Mouse (Mus musculus) right cerebral cortex, postnatal 25 days (tissue): ENCODE data around the gene Dlat.
"Not testable (repeated sequence)": the region's sequence is repeated elsewhere in the genome, so short reads cannot be mapped to it uniquely, and the experiment has no call there.

ENCODE experiments used
- DNase-seq: peaks from one replicate; pipeline ENCODE4 v3.0.0; 2022

Dlat gene

DNA sequence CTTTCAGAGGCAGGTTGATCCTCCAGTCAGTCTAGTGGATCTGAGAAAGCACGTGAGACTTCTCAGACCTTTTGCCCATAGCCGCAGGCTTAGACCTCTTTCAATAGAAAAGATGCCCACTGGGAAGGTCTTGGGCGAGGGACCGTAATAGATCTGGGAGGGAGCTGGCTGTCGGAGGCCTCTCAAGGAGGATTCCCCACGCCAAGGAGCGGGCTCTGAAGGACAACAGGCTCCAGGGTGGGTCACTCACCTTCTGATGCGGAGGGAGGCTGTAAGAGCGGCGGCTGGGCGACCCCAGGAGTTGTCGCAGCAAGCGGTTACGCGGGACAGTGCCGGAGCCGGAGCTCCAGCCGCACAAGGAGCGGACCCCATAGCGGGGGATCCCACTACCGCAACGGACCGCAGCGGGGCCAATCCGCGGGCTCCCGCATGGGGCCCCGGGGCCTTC, 615 bp downstream of the Dlat start:
- DNase-seq = no peak

DNA sequence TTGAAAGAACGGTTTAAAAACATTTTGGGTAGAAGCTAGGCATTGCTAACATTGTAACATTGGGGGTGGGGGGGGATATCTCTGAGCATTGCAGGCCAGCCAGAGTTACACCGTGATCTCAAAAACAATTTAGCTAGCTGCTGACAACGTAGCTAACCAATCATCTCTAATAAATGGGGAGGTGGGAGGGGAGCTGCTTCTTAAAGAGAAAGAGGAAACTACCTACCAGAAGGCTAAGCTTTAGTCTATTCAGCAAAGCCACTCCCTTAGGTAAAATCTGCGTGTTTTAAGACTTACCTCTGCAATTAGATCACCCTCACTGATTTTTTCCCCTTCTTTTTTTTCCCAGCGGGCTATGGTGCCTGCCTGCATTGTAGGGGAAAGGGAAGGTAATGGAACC, 1.2 kb downstream of the Dlat start:
- DNase-seq = no peak

DNA sequence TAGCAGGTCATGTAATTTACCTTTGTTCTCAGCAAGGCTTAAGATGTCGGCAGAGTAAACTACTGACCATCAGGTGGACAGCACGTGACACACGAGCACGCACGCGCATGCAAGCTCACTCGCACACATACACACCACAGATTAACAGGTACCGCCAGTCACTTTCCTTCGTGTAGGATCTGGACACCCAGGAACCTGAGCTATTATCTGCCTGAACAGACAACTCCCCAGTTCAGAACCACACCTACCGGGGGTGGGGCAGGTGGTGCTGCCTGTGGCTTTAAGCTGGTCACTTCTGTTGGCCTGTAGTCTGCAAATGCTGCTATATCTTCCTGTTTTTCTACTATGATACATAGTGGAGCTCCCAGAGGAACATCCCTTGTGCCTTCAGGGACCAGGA, 9.1 kb downstream of the Dlat start:
- DNase-seq = no peak

DNA sequence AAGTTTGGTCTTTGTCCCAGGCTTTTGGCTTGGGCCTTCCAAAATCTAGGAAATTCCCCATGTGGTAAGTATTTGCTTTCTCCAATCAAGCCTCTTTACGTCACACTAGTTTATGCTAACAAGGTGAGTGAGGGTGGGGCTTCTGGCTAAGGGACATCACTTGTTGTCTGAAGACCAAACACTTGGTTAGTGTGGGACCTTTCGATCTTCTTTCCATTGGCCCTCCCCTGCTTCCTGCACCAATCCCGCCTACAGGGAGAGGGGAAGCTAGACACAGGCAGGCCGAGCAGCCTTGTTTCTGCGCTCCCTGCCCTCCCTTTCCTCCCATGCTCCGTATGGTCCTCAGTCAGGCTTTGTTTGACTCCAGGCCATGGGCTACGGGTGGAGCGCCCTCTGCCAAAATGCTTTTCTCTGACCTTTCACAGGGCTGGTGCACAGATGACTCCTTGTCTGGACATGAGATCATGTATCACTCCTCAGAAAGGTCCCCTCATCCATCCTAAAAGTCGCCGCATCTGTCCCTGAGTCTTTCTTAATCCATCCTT, 12.7 kb downstream of the Dlat start:
- no peak for DNase-seq

DNA sequence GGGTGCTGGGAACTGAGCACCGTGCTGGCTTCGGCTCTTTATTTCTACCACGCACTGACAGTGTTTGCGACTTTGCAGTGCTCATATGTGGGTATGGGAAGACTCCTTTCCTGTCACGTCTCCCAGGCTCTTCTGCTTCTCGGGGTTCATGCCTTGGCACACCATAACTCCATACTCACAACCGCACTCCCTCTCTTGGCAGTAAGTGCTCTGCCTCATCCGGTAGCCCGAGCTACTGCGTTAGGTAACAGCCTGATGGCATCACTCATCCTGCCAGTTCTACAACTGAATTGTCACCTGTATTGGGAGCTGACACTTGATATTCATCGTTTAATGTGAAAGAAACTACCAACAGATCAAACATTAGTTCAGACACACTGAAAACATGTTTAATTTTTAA, 25.3 kb downstream of the Dlat start:
- no peak for DNase-seq

DNA sequence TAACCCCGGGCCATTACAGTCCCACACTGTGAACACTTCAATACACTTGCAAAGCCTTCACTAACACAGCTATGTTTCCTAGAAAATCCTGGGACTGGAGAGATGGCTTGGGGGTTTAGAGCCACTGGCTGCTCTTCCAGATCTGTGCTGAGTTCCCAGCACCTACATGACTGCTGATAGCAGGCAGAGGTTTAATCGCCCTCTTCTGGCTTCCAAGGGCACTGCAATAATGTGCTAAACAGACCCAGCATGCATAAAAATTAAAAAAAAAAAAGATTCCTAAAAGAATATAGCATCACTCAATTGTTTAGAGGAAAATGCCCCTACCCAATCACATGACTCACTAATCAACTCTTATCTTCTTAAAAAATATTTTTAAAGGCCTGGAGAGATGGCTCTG, 26.5 kb downstream of the Dlat start:
- no peak for DNase-seq

DNA sequence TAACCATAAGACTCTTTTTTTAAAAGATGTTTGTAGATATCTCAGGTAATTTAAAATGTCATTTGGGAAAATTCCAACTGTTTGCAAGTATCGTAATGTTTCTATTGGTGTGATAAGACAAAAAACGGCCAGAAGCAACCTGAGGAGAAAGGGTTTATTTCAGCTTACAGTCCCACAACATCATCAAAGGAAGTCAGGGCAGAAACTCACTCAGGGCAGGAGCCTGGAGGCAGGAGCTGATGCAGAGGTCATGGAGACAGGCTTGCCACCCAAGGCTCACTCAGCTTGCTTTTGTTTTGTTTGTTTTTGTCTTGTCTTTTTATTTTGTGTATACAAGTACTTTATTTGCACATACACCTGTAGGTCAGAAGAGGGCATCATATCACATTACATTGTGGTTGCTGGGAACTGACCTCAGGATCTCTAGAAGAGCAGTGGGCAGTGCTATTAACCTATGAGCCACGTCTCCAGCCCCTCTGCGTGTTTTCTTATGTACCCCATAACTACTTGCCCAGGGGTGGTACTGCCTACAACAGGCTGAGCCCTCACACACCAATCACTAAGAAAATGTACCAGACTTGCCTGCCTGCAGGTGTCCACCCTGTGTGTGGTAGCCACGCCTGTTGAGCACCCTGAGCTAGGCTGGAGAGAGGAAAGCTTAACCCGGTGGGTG, 27.4 kb downstream of the Dlat start:
- DNase-seq = no peak

DNA sequence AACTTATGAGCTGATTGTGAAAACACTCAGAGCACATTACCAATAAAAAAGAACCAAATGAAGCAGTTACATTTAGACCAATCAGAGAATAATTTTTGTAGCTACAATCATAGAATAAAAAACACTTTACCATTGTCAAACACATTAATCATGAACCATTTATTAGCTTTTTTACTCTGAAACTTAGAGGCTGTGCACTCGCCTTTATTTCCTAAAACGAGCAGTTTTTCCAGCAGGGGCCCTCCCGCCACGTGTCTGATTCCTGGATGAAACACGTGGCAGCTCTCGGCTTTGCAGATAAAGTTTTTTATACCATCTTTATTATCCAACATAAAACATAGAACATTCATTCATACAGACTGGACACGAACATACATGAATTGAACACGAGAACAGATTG, 28.7 kb downstream of the Dlat start:
- DNase-seq = not testable (repeated sequence)

DNA sequence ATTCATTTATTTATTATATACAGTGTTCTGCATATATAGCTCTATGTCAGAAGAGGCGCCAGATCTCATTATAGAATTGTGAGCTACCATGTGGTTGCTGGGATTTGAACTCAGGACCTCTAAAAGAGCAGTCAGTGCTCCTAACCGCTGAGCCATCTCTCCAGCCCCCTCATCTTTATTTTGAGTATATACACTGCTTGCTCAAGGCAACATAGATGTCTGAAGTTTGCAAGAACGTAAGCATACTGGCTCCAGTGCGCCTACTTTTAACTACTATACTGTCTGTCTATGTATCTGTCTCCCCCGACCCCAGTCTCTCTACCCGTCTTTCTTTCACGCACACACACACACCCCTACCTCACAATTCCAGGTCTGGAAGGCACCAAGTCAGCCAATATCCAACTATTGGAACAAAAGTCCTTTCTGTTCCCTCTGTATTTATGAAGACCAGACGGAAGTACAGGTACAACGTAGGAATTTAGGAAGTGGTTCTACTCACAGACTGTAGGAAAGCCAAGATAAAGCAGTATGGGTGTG, 41.7 kb downstream of the Dlat start:
- no peak for DNase-seq

DNA sequence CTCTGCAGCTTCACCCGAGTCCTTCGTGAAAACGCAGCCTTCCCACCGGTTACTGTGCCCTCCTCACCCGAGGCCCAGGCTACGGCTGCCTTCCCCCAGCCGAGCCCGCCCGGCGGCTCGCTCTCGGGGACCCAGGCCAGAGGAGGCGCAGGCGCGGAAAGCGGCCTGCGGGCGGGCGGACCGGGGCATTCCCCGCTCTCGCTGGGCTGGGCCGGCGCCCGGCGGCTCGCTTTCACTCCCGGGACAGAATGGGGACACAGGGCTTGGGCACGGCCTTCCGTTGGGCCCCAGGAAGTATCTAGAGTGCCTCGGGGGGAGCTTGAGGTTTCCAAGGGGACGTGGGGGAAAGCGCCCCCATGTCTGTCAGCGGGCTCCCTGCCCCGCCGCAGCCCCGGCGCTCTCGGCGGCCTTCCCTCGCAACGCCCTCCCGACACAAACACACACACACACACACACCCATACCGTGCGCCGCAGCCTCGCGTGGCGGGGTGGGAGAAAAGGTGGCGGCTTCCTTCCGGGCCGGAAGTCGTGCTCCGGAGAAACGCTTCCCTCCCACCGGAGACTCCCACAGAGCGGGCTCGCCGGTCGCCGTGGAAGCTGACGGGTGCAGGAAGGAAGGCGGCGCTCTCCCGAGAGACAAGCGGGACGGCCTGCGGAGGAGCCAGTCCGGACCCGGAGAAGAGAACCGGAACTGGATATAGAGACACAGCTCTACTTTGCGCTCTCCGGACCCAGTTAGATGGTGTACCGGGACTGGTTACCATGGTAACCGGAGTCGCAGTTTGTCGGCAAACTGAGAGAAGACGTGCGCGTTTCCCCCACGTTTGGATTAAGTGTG, 42.6 kb downstream of the Dlat start, which contains the start of the genes Pih1d2 and Nkapd1:
TSS of gene Pih1d2 (plus strand) at position 556 of the 838 bp plus-strand sequence.
TSS of gene Nkapd1 (minus strand) at position 699 of the 838 bp plus-strand sequence.
- peak; percentile 84 for DNase-seq

DNA sequence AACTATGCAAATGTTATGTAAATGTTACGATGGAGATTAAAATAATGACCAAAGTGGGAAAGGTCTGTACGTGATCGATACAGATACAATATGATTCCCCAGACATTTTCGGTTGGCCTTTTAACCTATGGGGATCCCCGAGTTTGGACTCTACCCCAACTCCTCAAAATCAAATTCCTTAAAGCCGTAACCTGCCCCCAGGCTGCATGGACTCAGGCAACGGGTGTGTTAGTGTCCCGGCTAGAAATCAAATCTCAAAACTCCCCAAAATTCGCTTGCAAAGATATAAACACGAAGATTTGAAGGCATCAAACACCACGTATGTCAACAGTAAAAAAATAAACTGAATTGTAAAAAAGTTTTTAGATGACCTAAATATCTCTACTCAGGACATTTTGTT, 43.4 kb downstream of the Dlat start:
- no peak for DNase-seq

DNA sequence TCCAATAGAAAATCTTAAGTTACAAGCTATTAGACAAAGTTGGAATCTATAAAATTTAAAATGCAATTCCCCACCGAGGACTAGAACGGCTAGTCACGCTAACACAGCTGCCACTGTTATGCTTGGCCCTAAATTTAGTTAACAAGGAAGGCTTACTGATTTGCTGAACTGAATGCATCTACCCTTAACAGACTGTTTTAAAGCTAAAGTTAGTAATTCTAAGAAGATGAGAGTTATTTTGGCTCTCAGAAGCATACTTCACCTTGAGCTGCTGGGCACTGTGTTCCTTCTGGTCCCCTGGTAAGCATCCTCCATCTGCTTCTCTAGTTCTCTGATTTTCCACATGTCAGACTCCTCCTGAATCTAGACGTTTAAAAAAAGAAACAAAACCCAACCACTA, 47.5 kb downstream of the Dlat start:
- DNase-seq = no peak

DNA sequence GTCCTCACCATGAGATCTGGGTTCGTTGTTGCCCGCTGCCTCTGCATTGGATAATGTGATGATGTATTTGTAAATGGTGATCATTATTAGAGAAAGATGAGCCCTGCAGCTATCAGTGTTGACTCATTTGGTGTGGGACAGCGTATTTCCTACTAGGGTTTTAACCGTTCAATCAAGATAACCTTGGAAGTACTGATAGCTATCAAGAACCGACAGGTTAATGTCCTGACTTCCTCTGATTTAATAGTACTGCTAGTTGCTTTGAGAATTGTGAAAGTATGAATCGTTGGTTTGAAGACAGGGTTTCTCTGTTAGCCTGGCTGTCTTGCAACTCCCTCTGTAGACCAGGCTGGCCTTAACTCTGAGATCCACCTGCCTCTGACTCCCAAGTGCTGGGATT, 55.2 kb downstream of the Dlat start:
- DNase-seq = no peak

DNA sequence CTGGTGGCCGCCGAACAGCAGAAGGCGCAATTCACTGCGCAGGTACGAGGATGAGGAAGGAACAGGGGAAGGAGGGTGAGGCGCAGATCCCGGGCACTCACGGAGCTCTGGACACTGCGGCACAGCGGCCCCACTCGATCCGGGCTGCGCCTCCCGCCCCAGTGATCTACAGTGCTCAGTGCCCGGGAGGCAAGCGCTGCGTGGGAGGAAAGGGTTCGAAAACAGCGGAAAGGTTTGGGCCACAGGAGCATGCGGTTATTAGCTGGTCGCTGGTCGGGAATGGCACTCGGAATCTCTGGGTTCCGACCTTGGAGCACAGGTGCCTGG, 55.6 kb downstream of the Dlat start:
- no peak for DNase-seq

DNA sequence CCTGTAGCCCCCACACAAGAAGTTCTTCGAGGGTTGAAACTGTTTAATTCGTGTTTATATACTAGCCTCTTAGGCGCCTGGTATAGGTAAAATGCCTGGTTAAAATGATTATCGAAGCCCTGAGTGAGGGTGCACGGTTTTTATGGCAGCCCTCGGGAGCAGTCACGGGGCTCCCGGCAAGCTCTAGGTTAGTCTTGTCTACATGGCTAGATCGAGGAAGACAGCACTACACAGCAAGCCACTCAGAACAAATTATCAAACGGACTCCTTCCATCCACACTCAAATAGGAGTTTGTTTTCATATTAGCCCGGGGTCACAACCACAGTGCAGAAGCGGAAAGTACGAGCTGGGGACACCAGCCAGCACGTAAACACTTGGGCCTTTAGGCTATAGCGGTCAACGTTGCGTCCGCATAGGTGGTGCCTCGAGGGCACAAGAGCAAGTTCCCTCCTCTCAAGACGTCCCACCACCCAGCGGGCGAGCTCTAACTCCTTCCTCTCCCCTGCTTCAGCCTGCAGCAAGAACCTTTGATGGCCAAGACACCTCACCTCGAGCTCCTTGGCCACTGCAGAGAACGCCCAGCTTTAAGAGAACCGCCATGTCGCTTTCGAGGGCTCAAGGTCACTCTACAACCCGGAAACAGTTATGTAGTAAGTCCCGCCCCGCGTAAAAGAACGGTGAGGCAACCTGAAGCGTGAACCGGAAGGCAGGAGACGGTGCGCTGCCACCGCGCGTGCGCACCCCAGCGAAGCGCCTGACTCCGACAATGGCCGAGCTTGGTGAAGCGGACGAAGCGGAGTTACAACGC, 56.2 kb downstream of the Dlat start, which contains the start of the genes Sdhd and Timm8b:
TSS of gene Sdhd (minus strand) at position 624 of the 809 bp plus-strand sequence.
TSS of gene Timm8b (plus strand) at position 722 of the 809 bp plus-strand sequence.
- DNase-seq = peak; percentile 95

DNA sequence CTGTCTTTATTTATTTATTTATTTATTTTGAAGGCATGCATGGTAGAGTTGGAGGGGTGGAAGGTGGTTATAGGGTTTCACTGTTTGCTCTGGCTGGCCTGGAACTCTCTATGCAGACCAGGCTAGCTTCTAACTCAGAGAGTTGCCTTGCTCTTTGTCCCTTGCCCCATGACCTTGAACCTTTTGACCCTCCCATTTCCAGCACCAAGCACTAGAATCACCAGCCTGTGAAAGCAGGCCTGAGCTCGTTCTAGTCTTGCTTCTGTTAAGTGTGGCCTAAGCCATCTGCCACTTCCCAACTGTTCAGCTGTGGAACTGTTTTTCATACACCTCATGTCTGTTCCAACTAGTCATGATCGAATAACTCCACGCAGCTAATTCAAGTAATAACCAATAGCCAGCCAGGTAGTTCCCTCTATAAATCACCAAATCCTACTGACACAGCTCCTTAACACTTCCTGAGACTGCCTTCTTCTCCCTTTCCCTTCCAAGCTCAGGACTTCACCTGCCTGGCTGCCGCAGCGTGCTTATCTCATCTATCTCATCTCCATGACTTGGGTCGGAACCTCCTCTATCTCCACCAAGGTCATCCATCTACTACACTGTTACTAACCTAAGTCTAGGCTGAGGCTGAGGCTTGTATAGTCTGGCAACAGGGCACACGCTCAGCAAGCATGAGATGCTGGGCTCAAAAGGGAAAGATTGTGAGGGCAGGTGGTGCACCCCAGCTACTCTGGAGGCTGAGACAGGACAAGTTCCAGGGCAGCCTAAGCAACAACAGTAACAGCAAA, 57.3 kb downstream of the Dlat start:
- no peak for DNase-seq

DNA sequence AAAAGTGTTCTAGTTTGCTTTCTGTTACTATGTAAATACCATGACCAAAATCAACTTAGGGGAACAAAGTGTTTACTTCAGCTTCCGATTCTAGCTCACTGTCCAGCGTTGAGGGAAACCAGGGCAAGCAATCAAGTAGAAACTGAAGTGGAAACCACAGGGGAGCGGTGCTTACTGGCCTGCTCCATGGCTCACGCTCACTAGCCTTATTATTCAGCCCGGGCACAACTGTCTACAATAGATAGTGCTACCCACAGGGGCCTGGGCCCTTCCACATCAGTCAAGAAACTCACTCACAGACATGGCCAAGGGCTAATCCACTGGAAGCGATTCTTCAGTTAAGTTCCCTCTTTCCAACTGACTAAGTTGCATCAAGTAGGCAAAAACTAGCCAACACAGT, 58.0 kb downstream of the Dlat start:
- DNase-seq = no peak

DNA sequence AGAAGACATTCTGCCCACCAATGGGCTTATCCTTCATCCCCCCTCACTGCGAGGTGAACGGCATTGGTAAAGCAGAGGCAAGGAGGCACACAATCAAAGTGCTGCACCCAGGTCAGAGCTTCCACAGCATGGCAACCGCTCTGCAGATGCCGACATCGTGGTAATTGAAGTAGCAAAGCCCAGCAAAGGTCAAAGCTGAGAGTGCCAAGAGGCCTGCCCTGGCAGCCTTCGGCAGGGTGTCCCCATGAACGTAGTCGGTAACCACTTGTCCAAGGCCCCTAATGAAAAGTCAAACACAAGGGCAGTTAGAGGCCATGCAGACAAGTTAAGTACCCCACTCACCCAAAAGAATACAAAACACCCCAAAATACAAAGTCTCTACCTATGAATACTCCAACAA, 62.6 kb downstream of the Dlat start:
- DNase-seq = no peak

DNA sequence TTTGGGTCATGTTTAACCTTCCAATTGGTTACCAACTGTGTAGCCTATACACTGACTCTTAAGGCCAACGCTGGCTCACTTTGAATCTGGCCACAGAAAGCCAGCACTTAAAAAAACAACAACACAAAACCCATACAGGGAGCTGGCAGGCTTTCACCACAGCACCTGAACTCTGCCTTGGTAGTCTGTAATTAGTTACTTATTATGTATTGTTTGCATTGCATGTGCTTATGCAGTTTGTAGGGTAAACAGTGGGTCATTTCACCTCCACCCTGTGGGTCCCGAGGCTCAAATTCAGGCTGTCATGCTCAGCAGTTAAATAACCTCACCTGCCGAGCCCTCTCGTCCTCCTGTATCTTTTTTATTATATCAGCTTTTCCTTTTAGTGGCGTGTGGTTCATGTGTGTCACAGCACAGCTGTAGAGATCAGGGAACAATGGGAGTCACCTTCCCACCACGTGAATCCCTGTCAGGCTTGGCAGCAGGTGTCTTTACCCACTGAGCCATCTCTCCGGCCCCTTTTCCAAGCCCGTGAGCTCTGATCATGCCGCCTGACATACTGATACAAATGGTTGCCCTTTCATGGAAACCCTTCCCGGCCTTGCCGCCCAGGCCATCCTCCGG, 64.7 kb downstream of the Dlat start:
- DNase-seq = no peak

DNA sequence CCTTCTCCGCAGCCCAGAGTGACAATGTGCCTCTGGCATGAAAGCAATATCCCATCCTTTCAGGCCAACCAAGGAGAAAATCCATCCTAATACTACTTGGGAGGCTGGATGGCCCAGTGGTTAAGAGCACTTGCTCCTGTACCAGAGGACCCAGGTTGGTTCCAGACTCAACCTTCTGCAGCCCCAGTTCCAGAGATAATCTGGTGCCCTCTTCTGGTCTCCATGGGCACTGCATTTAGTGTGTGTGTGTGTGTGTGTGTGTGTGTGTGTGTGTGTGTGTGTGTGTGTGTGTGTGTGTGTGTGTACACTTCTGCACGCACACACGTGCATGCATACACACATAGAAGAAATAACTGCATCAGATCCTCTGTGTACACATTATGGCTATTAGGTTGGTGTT, 66.0 kb downstream of the Dlat start:
- no peak for DNase-seq

DNA sequence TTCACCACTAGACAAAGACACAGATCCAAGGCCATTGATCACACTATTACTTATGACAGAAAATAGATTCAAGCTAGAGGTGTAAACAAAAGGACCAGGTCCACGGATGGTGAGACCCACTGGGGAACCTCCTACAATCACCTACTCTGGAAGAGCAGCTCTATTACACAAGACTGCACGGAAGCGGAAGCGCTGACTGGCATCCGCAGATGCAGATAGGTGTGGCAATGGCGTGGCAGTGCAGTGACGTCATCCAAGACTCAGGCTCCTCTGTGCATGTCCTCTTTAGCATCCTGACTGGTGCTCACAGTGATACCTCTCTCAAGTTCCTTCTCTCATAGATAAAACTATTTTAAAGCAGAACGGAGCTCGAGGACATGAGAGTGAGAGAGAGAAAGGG, 66.6 kb downstream of the Dlat start:
- no peak for DNase-seq
